Mouse (Mus musculus) forebrain, postnatal 0 days (tissue): ENCODE results near the gene Stx16. TPM values are rescaled to one million over a fixed set of nuclear protein-coding genes. Genes with fewer than 3 reads are reported as not detected.

Experiments used
- ATAC-seq: fragments of 200-750 bp; cut with Nextera tagmentation; 2 replicates; pipeline ENCODE4 v1.8.0; 2017; ENCODE audit warnings: mild to moderate bottlenecking, moderate library complexity
- DNase-seq: peaks from one replicate; pipeline ENCODE4 v3.0.0-alpha.2; 2015
- H3K27ac ChIP-seq: fragments of 300-500 bp; sonication (generic); 2 replicates; pipeline ENCODE4 v1.5.1; 2014; ENCODE audit warnings: low read depth, mild to moderate bottlenecking, antibody characterized with exemption, low read length, moderate library complexity, mixed read lengths
- H3K27me3 ChIP-seq: fragments of 300-500 bp; sonication (generic); 2 replicates; pipeline ENCODE4 v1.6.1; 2014; ENCODE audit warnings: mild to moderate bottlenecking, low read length, mixed read lengths; ENCODE audit not compliant: insufficient read depth
- H3K36me3 ChIP-seq: fragments of 300-500 bp; sonication (generic); 2 replicates; pipeline ENCODE4 v1.6.1; 2014; ENCODE audit warnings: mild to moderate bottlenecking, moderate library complexity; ENCODE audit not compliant: insufficient read depth
- H3K4me1 ChIP-seq: fragments of 300-500 bp; sonication (generic); 2 replicates; pipeline ENCODE4 v1.6.1; 2014; ENCODE audit warnings: antibody characterized with exemption; ENCODE audit not compliant: insufficient read depth
- H3K4me2 ChIP-seq: fragments of 300-500 bp; sonication (generic); 2 replicates; pipeline ENCODE4 v1.6.1; 2014; ENCODE audit warnings: low read depth, mild to moderate bottlenecking, moderate library complexity
- H3K4me3 ChIP-seq: fragments of 300-500 bp; sonication (generic); 2 replicates; pipeline ENCODE4 v1.5.1; 2014; ENCODE audit warnings: low read depth, low read length, mixed read lengths
- H3K9ac ChIP-seq: fragments of 300-500 bp; sonication (generic); 2 replicates; pipeline ENCODE4 v1.6.1; 2014; ENCODE audit warnings: mild to moderate bottlenecking
- H3K9me3 ChIP-seq: fragments of 300-500 bp; sonication (generic); 2 replicates; pipeline ENCODE4 v1.6.1; 2016; ENCODE audit warnings: low read length
- CTCF ChIP-seq: sonication (generic); IDR thresholded peaks from 2 replicates; pipeline ENCODE4 v1.5.1; 2016; ENCODE audit warnings: antibody characterized with exemption, control low read depth, low read depth
- WGBS: fragments of 180-500 bp; shearing (Covaris S2); extraction: QIAGEN DNeasy Blood & Tissue Kit; methylation state at CpG from one replicate; pipeline ENCODE4 v1.1.7; 2014; 5-methylcytosine and 5-hydroxymethylcytosine counted together
- polyA plus RNA-seq: library from polyadenylated mRNA; unstranded; fragments of >200 nt; fragmentation: Nextera tagmentation; extraction: Ambion mirVana; gene quantifications from 2 replicates; pipeline ENCODE4 v1.2.1, GENCODE M21; 2015
- total RNA-seq: library from RNA; depleted of rRNA; stranded (reverse); fragments of >200 nt; gene quantifications from 2 replicates; pipeline ENCODE4 v1.2.3, GENCODE M21; 2014

Gene Stx16
- total and polyA plus RNA-seq, 2 experiments from 2014 or later, result 11.0 to 37.4 TPM

DNA sequence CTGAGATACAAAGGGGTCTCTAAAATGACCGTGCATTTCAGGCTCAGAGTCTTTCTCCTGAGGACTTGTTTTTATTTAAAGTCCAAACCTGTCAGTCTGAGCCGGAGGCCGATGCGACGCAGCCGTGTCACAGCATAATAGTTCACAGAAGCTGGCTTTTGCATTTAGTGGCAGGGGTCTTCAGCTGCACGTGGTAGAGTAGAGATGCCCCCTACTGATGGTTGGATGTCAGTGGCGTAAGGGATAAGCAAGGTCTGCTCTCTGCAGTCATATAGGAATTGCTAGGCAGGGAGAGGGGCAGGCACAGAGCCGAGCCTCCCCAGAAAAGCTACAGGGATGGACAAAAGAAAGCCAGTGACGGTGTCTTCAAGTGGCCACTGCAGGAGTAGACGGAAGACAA, 42.0 kb downstream of the Stx16 start:
- Histone ChIP-seq H3K4me2 (no peak overlapping the region), H3K4me3 (no peak overlapping the region), H3K36me3 (peaks cover 28% of the 10 kb centered on the region), H3K4me1 (no peaks in the 10 kb centered on the region), H3K9ac (no peak overlapping the region), H3K27ac (no peak overlapping the region), H3K9me3 (no peaks in the 10 kb centered on the region), H3K27me3 (no peaks in the 10 kb centered on the region)
- peak; percentile 21 for DNase-seq
- TF ChIP-seq CTCF, result peak; percentile 52
- peak; percentile 66 for ATAC-seq
- WGBS, result 53% methylated on average over 11 of the region's 11 CpGs

DNA sequence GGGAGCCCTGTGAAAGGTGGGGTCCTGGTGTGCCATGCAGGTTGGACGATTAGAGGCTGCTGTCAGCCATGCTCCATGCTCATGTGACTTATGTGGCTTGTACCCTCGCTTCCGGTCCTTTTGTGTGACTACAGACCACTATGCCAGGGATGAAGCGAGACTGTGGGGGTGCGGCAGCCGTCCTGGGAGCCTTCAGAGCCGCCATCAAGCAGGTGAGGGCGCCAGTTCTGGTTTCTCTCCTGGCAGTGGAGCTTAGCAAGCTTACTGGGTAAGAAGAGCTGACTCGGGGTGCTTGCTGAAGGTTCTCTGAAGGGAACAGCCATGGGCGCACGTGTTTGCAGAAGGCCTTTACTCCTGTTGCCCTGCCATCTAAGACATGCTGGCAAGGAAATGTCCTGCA, 43.2 kb downstream of the Stx16 start:
- ATAC-seq, result no peak
- no peaks in the 10 kb centered on the region for H3K27me3 ChIP-seq
- peaks cover 22% of the 10 kb centered on the region for H3K36me3 ChIP-seq
- DNase-seq, result no peak
- H3K4me3 ChIP-seq, result no peak overlapping the region
- no peaks in the 10 kb centered on the region for H3K9me3 ChIP-seq
- H3K4me1 ChIP-seq, result no peaks in the 10 kb centered on the region
- H3K9ac ChIP-seq, result no peak overlapping the region
- no peak overlapping the region for H3K27ac ChIP-seq
- WGBS, result 93% methylated on average over 11 of the region's 11 CpGs
- H3K4me2 ChIP-seq, result no peak overlapping the region
- no peak for TF ChIP-seq CTCF

DNA sequence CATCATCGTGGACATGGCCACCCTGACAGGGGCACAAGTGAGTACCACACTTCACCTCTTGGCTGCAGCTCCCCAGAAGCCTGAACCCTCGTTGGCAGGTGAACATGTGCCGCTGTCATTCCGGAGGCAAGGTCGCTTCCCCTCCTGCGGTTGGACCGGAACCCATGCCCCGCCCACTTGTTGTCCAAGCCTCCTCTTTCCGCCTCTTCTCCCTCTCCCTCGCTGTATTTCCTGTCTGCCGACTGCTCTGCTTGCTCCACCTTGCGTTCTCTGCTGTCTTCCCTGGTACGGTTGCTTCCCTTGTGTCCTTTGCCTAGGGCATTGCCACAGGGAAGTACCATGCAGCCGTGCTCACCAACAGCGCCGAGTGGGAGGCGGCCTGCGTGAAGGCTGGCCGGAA, 44.5 kb downstream of the Stx16 start:
- H3K4me2 ChIP-seq, result no peak overlapping the region
- H3K4me3 ChIP-seq, result no peak overlapping the region
- no peaks in the 10 kb centered on the region for H3K4me1 ChIP-seq
- no peaks in the 10 kb centered on the region for H3K27me3 ChIP-seq
- H3K36me3 ChIP-seq, result peaks cover 29% of the 10 kb centered on the region
- H3K27ac ChIP-seq, result no peak overlapping the region
- no peaks in the 10 kb centered on the region; the same call in 1 of the 2 replicates for H3K9me3 ChIP-seq
- WGBS, result 96% methylated on average over 19 of the region's 19 CpGs
- ATAC-seq (no peak), DNase-seq (no peak)
- no peak overlapping the region for H3K9ac ChIP-seq
- no peak for TF ChIP-seq CTCF

DNA sequence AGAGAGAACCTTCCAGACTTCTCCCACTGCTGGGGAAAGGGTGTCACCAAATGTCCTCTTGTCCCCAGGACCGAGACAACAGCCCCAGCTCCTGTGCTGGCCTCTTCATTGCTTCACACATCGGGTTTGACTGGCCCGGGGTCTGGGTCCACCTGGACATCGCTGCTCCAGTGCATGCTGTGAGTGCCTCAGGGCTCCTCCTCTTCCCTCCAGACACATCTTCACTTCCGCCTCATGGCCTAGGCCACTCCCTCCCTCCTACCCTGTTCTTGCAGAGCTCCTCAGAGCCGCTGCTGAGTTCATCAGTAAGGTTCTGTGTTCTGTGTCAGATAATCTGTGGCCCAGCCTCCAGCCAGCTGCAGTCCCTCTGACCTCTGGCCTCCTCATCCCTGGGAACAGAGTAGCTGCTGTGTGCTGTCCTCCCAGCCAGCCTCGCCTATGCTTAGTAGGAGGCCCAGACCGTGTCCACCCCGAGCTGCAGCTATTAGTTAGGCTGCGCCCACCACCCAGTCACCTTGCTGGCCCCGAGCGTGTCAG, 45.4 kb downstream of the Stx16 start:
- WGBS, result 86% methylated on average over 12 of the region's 12 CpGs
- no peaks in the 10 kb centered on the region; the same call in 1 of the 2 replicates for H3K9me3 ChIP-seq
- H3K27me3 ChIP-seq, result no peaks in the 10 kb centered on the region
- TF ChIP-seq CTCF, result no peak
- no peak overlapping the region for H3K9ac ChIP-seq
- DNase-seq, result no peak
- H3K27ac ChIP-seq, result no peak overlapping the region
- peaks cover 29% of the 10 kb centered on the region for H3K36me3 ChIP-seq
- no peak for ATAC-seq
- H3K4me1 ChIP-seq, result no peaks in the 10 kb centered on the region
- H3K4me2 ChIP-seq, result no peak overlapping the region
- H3K4me3 ChIP-seq, result no peak overlapping the region

DNA sequence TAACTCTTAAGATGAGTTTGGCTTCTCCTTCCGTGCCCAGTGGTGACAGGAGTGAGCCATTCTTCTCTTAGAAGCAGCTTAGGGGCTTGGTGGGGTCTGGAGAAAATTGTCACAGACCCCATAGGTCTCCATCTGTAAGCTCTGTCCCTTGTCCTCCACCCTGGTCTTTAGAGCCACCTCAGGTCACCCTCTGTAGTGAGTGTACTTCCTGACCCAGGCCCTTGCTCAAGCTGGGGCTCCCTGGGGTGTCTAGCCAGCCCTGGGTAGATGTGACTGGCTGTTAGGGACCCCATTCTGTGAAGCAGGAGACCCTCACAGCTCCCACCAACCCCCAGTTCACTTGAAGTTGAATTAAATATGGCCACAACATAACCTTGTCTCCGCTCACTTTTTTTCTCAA, 46.2 kb downstream of the Stx16 start:
- no peak for TF ChIP-seq CTCF
- Histone ChIP-seq H3K9ac (no peak overlapping the region), H3K36me3 (peaks cover 29% of the 10 kb centered on the region), H3K27me3 (no peaks in the 10 kb centered on the region), H3K4me3 (no peak overlapping the region), H3K9me3 (no peaks in the 10 kb centered on the region; the same call in 1 of the 2 replicates), H3K4me1 (peaks cover 4% of the 10 kb centered on the region; the same call in 1 of the 2 replicates), H3K4me2 (no peak overlapping the region), H3K27ac (no peak overlapping the region)
- DNase-seq, result no peak
- 88% methylated on average over 2 of the region's 2 CpGs for WGBS
- ATAC-seq, result no peak

DNA sequence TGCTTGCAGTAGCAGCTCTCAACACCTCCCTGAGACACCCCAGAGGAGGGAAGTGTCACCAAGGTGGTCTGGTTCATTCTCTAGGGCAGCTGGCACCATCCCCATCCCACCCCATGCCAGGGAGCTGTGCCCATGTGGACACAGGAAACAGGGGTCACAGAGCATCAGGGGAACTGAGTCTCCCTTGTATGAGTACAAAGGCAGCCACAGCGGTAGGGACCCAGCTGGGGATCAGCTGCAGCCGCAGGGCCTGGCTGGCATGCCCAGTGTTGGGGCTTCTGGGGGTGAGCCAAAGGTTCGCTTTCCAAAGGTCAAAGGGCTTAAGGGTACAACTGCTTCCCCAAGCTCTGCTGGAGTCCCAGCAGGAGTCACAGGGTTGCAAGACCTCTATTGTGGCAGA, 47.6 kb downstream of the Stx16 start:
- no peaks in the 10 kb centered on the region; the same call in 1 of the 2 replicates for H3K9me3 ChIP-seq
- H3K4me1 ChIP-seq, result peaks cover 7% of the 10 kb centered on the region; the same call in 1 of the 2 replicates
- TF ChIP-seq CTCF, result no peak
- no peak overlapping the region for H3K4me2 ChIP-seq
- H3K27ac ChIP-seq, result no peak overlapping the region
- no peak for DNase-seq
- no peak overlapping the region for H3K9ac ChIP-seq
- H3K27me3 ChIP-seq, result no peaks in the 10 kb centered on the region
- 71% methylated on average over 3 of the region's 3 CpGs for WGBS
- no peak for ATAC-seq
- peaks cover 29% of the 10 kb centered on the region for H3K36me3 ChIP-seq
- no peak overlapping the region for H3K4me3 ChIP-seq

DNA sequence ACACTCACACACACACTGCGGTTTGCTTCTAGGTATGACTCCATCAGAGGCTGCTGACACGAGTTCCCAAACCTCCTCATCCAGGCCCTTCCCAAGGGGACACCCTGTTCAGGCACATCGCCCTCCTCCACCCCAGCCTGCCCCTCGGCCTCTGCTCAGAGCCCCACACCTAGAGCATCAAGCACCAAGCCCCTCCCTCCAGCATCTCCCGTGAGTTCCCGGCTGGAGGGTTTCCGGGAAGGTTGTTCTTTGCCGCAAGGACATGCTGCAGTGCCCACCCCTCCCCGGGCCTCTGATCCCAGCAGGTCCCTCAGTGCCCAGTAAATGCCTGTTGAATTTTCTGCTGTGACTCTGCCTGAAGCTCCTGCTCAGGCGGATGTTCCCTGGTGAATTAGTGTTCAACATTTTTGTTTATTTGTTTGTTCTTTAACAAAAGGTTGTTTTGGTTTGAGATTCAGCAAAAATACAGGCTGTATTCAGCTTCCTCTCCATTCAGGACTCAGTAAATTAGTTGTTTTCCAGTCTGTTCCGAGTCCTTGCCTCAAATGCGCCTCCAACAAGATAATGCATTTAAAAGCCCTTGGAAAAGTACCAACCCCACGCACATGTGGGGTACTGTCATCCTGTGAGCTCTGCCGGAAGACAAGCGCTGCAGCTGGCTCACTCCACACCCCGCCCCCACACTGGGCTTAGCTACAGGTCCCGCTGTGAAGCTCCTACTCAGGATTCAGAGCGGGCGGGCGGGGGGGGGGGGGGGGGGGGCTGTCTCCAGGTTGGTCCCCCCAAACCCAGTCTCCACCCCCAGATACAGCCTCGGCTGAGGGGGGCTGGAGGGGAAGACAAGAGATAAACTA, 50.6 kb downstream of the Stx16 start:
- 0 out of 2 replicates have a peak, but pooled peaks cover 12% of the 10 kb centered on the region for H3K36me3 ChIP-seq
- WGBS, result 9% methylated on average over 20 of the region's 21 CpGs
- H3K4me3 ChIP-seq, result no peak overlapping the region
- TF ChIP-seq CTCF, result no peak
- H3K9ac ChIP-seq, result 0 out of 2 replicates have a peak overlapping the region, but pooled peaks have one; percentile 14
- peak overlapping the region; percentile 21; the same call in 1 of the 2 replicates for H3K27ac ChIP-seq
- H3K4me1 ChIP-seq, result peaks cover 7% of the 10 kb centered on the region; the same call in 1 of the 2 replicates
- H3K27me3 ChIP-seq, result no peaks in the 10 kb centered on the region
- H3K9me3 ChIP-seq, result no peaks in the 10 kb centered on the region; the same call in 1 of the 2 replicates
- H3K4me2 ChIP-seq, result peak overlapping the region; percentile 36
- ATAC-seq, result peak; percentile 92
- DNase-seq, result peak; percentile 71
